Mouse (Mus musculus): ENCODE data around the gene Srd5a3.

The Srd5a3 gene

GRCm38 (mm10) chr5:76193075-76193474, 53.0 kb downstream of the Srd5a3 start:
- DNase-seq (ENCODE audit: low spot score): no peak

GRCm38 (mm10) chr5:76194377-76194945, 54.4 kb downstream of the Srd5a3 start:
- DNase-seq (ENCODE audit: low spot score): no peak

- DNase-seq (ENCODE audit: low spot score): no peak
These were observed 59.3 kb downstream of the Srd5a3 start for GRCm38 (mm10) chr5:76199346-76199745.

- no peak for DNase-seq (ENCODE audit: low spot score)
These were observed 63.1 kb downstream of the Srd5a3 start for GRCm38 (mm10) chr5:76203171-76203570.
